Mouse (Mus musculus) thymus, adult 2 months (tissue): ENCODE measurements around the gene Il17re.

Experiments
- CTCF ChIP-seq: fragments of 200-500 bp; IDR thresholded peaks from 2 replicates; pipeline ENCODE4 v1.5.1; 2012; ENCODE audit warnings: mild to moderate bottlenecking, control low read depth, low read length, moderate library complexity, borderline replicate concordance; ENCODE audit not compliant: control insufficient read depth, poor library complexity, insufficient read depth; ENCODE audit errors: extremely low read depth
- POLR2A ChIP-seq: fragments of 200-500 bp; IDR thresholded peaks from 2 replicates; pipeline ENCODE4 v1.6.1; 2012; ENCODE audit warnings: mild to moderate bottlenecking, low read length, control low read depth, moderate library complexity; ENCODE audit not compliant: control insufficient read depth, poor library complexity, insufficient read depth; ENCODE audit errors: extremely low read depth

DNA sequence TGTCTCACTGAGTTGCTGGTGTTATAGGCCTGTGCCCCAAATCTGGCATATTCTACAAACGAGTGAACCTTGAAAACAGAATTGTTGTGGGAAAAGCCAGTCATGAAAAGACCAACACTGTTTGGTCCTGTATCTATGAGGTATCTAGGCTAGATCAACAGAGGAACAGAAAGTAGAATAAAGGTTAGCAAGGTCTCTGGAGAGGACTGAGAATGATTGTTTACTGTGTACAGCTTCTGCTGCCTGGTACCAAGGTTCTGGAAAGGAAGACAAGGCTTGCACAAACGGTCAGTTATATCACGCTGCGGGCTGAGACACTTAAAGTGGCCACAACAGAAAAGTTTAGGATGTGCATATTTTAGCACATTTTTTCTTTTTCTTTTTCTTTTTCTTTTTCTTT is 31.6 kb upstream of the Il17re start:
- no peak for TF ChIP-seq CTCF
- TF ChIP-seq POLR2A, result no peak
